Mouse (Mus musculus) forebrain, embryonic 14.5 days (tissue): ENCODE measurements around the gene Fosb. TPM values are rescaled to one million over a fixed set of nuclear protein-coding genes. Genes with fewer than 3 reads are reported as not detected.
A peak's percentile ranks its signal among the peaks of the same experiment; 100 is the strongest.

Source experiments
- ATAC-seq: fragments of 200-750 bp; cut with Nextera tagmentation; 2 replicates; pipeline ENCODE4 v1.8.0; 2017; ENCODE audit warnings: mild to moderate bottlenecking, moderate library complexity
- DNase-seq: peaks from one replicate; pipeline ENCODE4 v3.0.0-alpha.2; 2015; ENCODE audit warnings: low spot score
- H3K27ac ChIP-seq: fragments of 300-500 bp; sonication (generic); 2 replicates; pipeline ENCODE4 v1.5.1; 2014; ENCODE audit warnings: low read depth, mild to moderate bottlenecking, control low read depth, low read length, moderate library complexity
- H3K27me3 ChIP-seq: fragments of 300-500 bp; sonication (generic); replicated peaks from 2 replicates; pipeline ENCODE4 v1.6.1; 2014; ENCODE audit warnings: low read length, control low read depth, mixed read lengths; ENCODE audit not compliant: control insufficient read depth, insufficient read depth
- H3K36me3 ChIP-seq: fragments of 300-500 bp; sonication (generic); 2 replicates; pipeline ENCODE4 v1.6.1; 2014; ENCODE audit warnings: low read length, control low read depth; ENCODE audit not compliant: control insufficient read depth, insufficient read depth
- H3K4me1 ChIP-seq: fragments of 300-500 bp; sonication (generic); 2 replicates; pipeline ENCODE4 v1.6.1; 2014; ENCODE audit warnings: antibody characterized with exemption, low read length, control low read depth; ENCODE audit not compliant: control insufficient read depth, insufficient read depth
- H3K4me2 ChIP-seq: fragments of 300-500 bp; sonication (generic); 2 replicates; pipeline ENCODE4 v1.6.1; 2014; ENCODE audit warnings: mild to moderate bottlenecking, control low read depth, low read length
- H3K4me3 ChIP-seq: fragments of 300-500 bp; sonication (generic); 2 replicates; pipeline ENCODE4 v1.5.1; 2014; ENCODE audit warnings: low read depth, low read length, control low read depth
- H3K9ac ChIP-seq: fragments of 300-500 bp; sonication (generic); 2 replicates; pipeline ENCODE4 v1.6.1; 2014; ENCODE audit warnings: mild to moderate bottlenecking, low read length, control low read depth, moderate library complexity
- H3K9me3 ChIP-seq: fragments of 300-500 bp; sonication (generic); replicated peaks from 2 replicates; pipeline ENCODE4 v1.6.1; 2016; ENCODE audit warnings: low read length, control low read depth, mixed read lengths; ENCODE audit not compliant: control insufficient read depth
- WGBS: fragments of 180-500 bp; shearing (Covaris S2); extraction: QIAGEN DNeasy Blood & Tissue Kit; methylation state at CpG from one replicate; pipeline ENCODE4 v1.1.7; 2014; 5-methylcytosine and 5-hydroxymethylcytosine counted together
- polyA plus RNA-seq: library from polyadenylated mRNA; unstranded; fragments of >200 nt; fragmentation: Nextera tagmentation; extraction: Ambion mirVana; gene quantifications from 2 replicates; pipeline ENCODE4 v1.2.1, GENCODE M21; 2014

Gene Fosb
- polyA plus RNA-seq, 1 experiment from 2014 or later, result not detected

- H3K4me1 ChIP-seq, result peaks cover 5% of the 10 kb centered on the region
- no peak overlapping the region for H3K27ac ChIP-seq
- WGBS, result 69% methylated on average over 10 of the region's 10 CpGs
- no peak overlapping the region for H3K4me2 ChIP-seq
- no peak overlapping the region for H3K9ac ChIP-seq
- DNase-seq (no peak), ATAC-seq (no peak)
- H3K4me3 ChIP-seq, result no peak overlapping the region
- no peaks in the 10 kb centered on the region for H3K36me3 ChIP-seq
- H3K27me3 ChIP-seq, result 0 out of 2 replicates have a peak, but pooled peaks cover 3% of the 10 kb centered on the region
- no peaks in the 10 kb centered on the region for H3K9me3 ChIP-seq
These were observed 27.3 kb upstream of the Fosb start for GRCm38 (mm10) chr7:19337122-19337521.

GRCm38 (mm10) chr7:19335583-19335982 is 25.7 kb upstream of the Fosb start:
- H3K27ac ChIP-seq, result no peak overlapping the region
- H3K4me2 ChIP-seq, result no peak overlapping the region
- WGBS, result 31% methylated on average over 3 of the region's 3 CpGs
- H3K9ac ChIP-seq, result no peak overlapping the region
- no peaks in the 10 kb centered on the region for H3K27me3 ChIP-seq
- H3K9me3 ChIP-seq, result no peaks in the 10 kb centered on the region
- H3K36me3 ChIP-seq, result no peaks in the 10 kb centered on the region
- no peak for ATAC-seq
- no peak overlapping the region for H3K4me3 ChIP-seq
- no peak for DNase-seq
- no peaks in the 10 kb centered on the region for H3K4me1 ChIP-seq

GRCm38 (mm10) chr7:19332709-19333352 is 23.0 kb upstream of the Fosb start:
- peak overlapping the region; percentile 94 for H3K9ac ChIP-seq
- H3K36me3 ChIP-seq, result no peaks in the 10 kb centered on the region
- WGBS, result under 1% methylated on average over 52 of the region's 52 CpGs
- peak overlapping the region; percentile 60 for H3K4me3 ChIP-seq
- H3K27ac ChIP-seq, result peak overlapping the region; percentile 75; the same call in 1 of the 2 replicates
- DNase-seq (peak; percentile 77), ATAC-seq (peak; percentile 68)
- H3K4me1 ChIP-seq, result no peaks in the 10 kb centered on the region
- peak overlapping the region; percentile 92 for H3K4me2 ChIP-seq
- H3K9me3 ChIP-seq, result no peaks in the 10 kb centered on the region
- no peaks in the 10 kb centered on the region for H3K27me3 ChIP-seq

GRCm38 (mm10) chr7:19331910-19332309 is 22.1 kb upstream of the Fosb start:
- ATAC-seq (no peak), DNase-seq (no peak)
- H3K9ac ChIP-seq, result no peak overlapping the region
- no peak overlapping the region for H3K27ac ChIP-seq
- H3K4me1 ChIP-seq, result peaks cover 1% of the 10 kb centered on the region; the same call in 1 of the 2 replicates
- no peaks in the 10 kb centered on the region for H3K9me3 ChIP-seq
- no peaks in the 10 kb centered on the region for H3K36me3 ChIP-seq
- 70% methylated on average over 2 of the region's 2 CpGs for WGBS
- H3K27me3 ChIP-seq, result no peaks in the 10 kb centered on the region
- H3K4me3 ChIP-seq, result no peak overlapping the region
- no peak overlapping the region for H3K4me2 ChIP-seq

- DNase-seq (no peak), ATAC-seq (no peak)
- H3K4me3 ChIP-seq, result no peak overlapping the region
- peaks cover 7% of the 10 kb centered on the region; the same call in 1 of the 2 replicates for H3K4me1 ChIP-seq
- no peak overlapping the region for H3K9ac ChIP-seq
- H3K27me3 ChIP-seq, result no peaks in the 10 kb centered on the region
- no peak overlapping the region for H3K4me2 ChIP-seq
- no peak overlapping the region for H3K27ac ChIP-seq
- H3K36me3 ChIP-seq, result no peaks in the 10 kb centered on the region
- H3K9me3 ChIP-seq, result no peaks in the 10 kb centered on the region
These were observed 18.6 kb upstream of the Fosb start for GRCm38 (mm10) chr7:19328425-19328824.

- Histone ChIP-seq H3K4me3 (no peak overlapping the region), H3K4me2 (no peak overlapping the region), H3K9me3 (no peaks in the 10 kb centered on the region), H3K9ac (no peak overlapping the region), H3K4me1 (peaks cover 7% of the 10 kb centered on the region; the same call in 1 of the 2 replicates), H3K27me3 (no peaks in the 10 kb centered on the region), H3K27ac (no peak overlapping the region), H3K36me3 (no peaks in the 10 kb centered on the region)
- ATAC-seq (no peak), DNase-seq (no peak)
- 83% methylated on average over 5 of the region's 5 CpGs for WGBS
These were observed 17.9 kb upstream of the Fosb start for GRCm38 (mm10) chr7:19327782-19328181.

- Histone ChIP-seq H3K9ac (peak overlapping the region; percentile 43), H3K36me3 (no peaks in the 10 kb centered on the region), H3K27ac (no peak overlapping the region), H3K4me1 (peaks cover 7% of the 10 kb centered on the region; the same call in 1 of the 2 replicates), H3K27me3 (no peaks in the 10 kb centered on the region), H3K4me2 (peak overlapping the region; percentile 57), H3K9me3 (no peaks in the 10 kb centered on the region), H3K4me3 (peak overlapping the region; percentile 33)
- WGBS, result under 1% methylated on average over 22 of the region's 22 CpGs
- DNase-seq, result peak; percentile 88
- peak; percentile 78 for ATAC-seq
These were observed 17.3 kb upstream of the Fosb start for GRCm38 (mm10) chr7:19327128-19327527.

- Histone ChIP-seq H3K4me2 (peak overlapping the region; percentile 57), H3K27me3 (no peaks in the 10 kb centered on the region), H3K9ac (peak overlapping the region; percentile 43), H3K9me3 (no peaks in the 10 kb centered on the region), H3K4me3 (peak overlapping the region; percentile 33), H3K4me1 (peaks cover 7% of the 10 kb centered on the region; the same call in 1 of the 2 replicates), H3K36me3 (no peaks in the 10 kb centered on the region), H3K27ac (no peak overlapping the region)
- WGBS, result under 1% methylated on average over 20 of the region's 20 CpGs
- ATAC-seq (peak; percentile 77), DNase-seq (peak; percentile 86)
These were observed 16.5 kb upstream of the Fosb start for GRCm38 (mm10) chr7:19326359-19326758.
